Mouse (Mus musculus): ENCODE measurements at regions not wholly inside any gene's neighbourhood (a gene's known extent, or its start where the extent isn't known, plus 50 kb on each side); places are given as distances from the start of the nearest gene placed in this dataset.

DNA sequence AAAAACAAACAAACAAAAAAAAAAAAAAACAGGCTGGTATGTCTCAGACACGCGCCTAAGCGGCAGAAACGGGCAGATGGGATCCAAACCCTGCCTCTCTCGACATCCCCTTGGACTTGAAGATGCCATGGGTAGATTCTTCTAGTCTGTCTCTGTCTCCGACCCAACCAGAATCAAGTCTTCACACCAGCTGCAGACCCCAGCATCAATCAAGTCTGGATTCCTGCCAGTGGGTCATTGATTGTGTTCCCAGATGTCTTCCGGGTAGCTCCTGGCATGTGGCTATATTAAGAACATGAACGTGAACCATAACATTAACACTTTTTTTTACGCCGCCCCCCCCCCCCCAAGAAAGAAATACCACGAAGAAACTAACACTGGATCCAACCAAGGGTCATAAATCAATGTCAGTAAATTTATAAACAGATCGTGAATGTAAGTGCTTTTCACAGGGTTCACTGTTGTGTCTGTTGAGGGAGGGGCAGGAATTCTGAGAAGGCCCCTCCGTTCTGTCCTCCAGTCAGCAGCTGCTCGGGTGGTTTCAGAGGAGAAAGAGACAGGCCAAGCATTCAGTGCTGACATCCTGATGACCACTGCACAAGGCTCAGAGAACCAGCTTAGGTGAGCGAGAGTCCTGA lies 180.8 kb downstream of the Cdc5l start:
- TF ChIP-seq CTCF (IDR thresholded peaks at IDR 0.05; ENCODE audit: control insufficient read depth, insufficient read depth, low read length), result no peak
- no peak for TF ChIP-seq POLR2A (IDR thresholded peaks at IDR 0.05; ENCODE audit: borderline replicate concordance, control insufficient read depth, low read depth, low read length)

Measured in bone marrow, adult 2 months (tissue).